Mouse (Mus musculus) erythroblast, embryonic 14.5 days (primary cell): ENCODE measurements at regions not wholly inside any gene's neighbourhood (a gene's known extent, or its start where the extent isn't known, plus 50 kb on each side); places are given as distances from the start of the nearest gene placed in this dataset.

Experiments
- H3K27me3 ChIP-seq: 2 replicates; pipeline ENCODE4 v1.6.1; 2012; ENCODE audit warnings: inconsistent platforms; ENCODE audit not compliant: control insufficient read depth
- H3K36me3 ChIP-seq: 2 replicates; pipeline ENCODE4 v1.6.1; 2012; ENCODE audit warnings: mild to moderate bottlenecking, inconsistent platforms; ENCODE audit not compliant: control insufficient read depth
- H3K4me1 ChIP-seq: 2 replicates; pipeline ENCODE4 v1.6.1; 2012; ENCODE audit warnings: inconsistent platforms; ENCODE audit not compliant: control insufficient read depth
- H3K4me3 ChIP-seq: replicated peaks from 2 replicates; pipeline ENCODE3; 2012; ENCODE audit warnings: moderate library complexity, mild to moderate bottlenecking, inconsistent platforms
- H3K9me3 ChIP-seq: 2 replicates; pipeline ENCODE4 v1.6.1; 2012; ENCODE audit warnings: low read length, inconsistent platforms, mixed read lengths; ENCODE audit not compliant: control insufficient read depth
- GATA1 ChIP-seq: IDR thresholded peaks from 2 replicates; pipeline ENCODE4 v1.6.1; 2012; ENCODE audit warnings: low read length, inconsistent platforms, mixed read lengths
- TAL1 ChIP-seq: IDR thresholded peaks from 3 replicates; pipeline ENCODE4 v1.6.1; 2012; ENCODE audit warnings: low read length, inconsistent platforms, mixed read lengths

GRCm38 (mm10) chr2:167781496-167781895 is 91.9 kb upstream of the Tmem189 start:
- H3K27me3 ChIP-seq = no peaks in the 10 kb centered on the region
- no peaks in the 10 kb centered on the region for H3K36me3 ChIP-seq
- no peak overlapping the region for H3K4me3 ChIP-seq
- no peak for TF ChIP-seq GATA1
- TF ChIP-seq TAL1 = no peak
- no peaks in the 10 kb centered on the region for H3K9me3 ChIP-seq
- H3K4me1 ChIP-seq = peaks cover 24% of the 10 kb centered on the region

- no peaks in the 10 kb centered on the region for H3K36me3 ChIP-seq
- H3K9me3 ChIP-seq = no peaks in the 10 kb centered on the region
- H3K4me3 ChIP-seq = no peak overlapping the region
- H3K27me3 ChIP-seq = no peaks in the 10 kb centered on the region
- TF ChIP-seq GATA1 = no peak
- TF ChIP-seq TAL1 = no peak
- H3K4me1 ChIP-seq = peaks cover 33% of the 10 kb centered on the region
These were observed 89.1 kb upstream of the Tmem189 start for GRCm38 (mm10) chr2:167778691-167779090.

GRCm38 (mm10) chr2:167778271-167778670 is 88.6 kb upstream of the Tmem189 start:
- Histone ChIP-seq H3K9me3 (no peaks in the 10 kb centered on the region), H3K27me3 (no peaks in the 10 kb centered on the region), H3K36me3 (no peaks in the 10 kb centered on the region), H3K4me3 (peak overlapping the region; percentile 61), H3K4me1 (peaks cover 33% of the 10 kb centered on the region)
- TF ChIP-seq TAL1 = no peak

- no peaks in the 10 kb centered on the region for H3K27me3 ChIP-seq
- no peaks in the 10 kb centered on the region for H3K9me3 ChIP-seq
- peak overlapping the region; percentile 61 for H3K4me3 ChIP-seq
- TF ChIP-seq GATA1 (no peak), TAL1 (no peak)
- no peaks in the 10 kb centered on the region for H3K36me3 ChIP-seq
- peaks cover 31% of the 10 kb centered on the region for H3K4me1 ChIP-seq
These were observed 87.9 kb upstream of the Tmem189 start for GRCm38 (mm10) chr2:167777331-167778085.

GRCm38 (mm10) chr2:167776251-167777168 is 86.9 kb upstream of the Tmem189 start:
- Histone ChIP-seq H3K4me3 (no peak overlapping the region), H3K27me3 (no peaks in the 10 kb centered on the region), H3K4me1 (peaks cover 26% of the 10 kb centered on the region)

GRCm38 (mm10) chr2:167775218-167775915 is 85.7 kb upstream of the Tmem189 start:
- H3K4me3 ChIP-seq = no peak overlapping the region
- TF ChIP-seq TAL1 (no peak), GATA1 (no peak)
- no peaks in the 10 kb centered on the region for H3K9me3 ChIP-seq
- peaks cover 26% of the 10 kb centered on the region for H3K4me1 ChIP-seq
- H3K36me3 ChIP-seq = no peaks in the 10 kb centered on the region
- no peaks in the 10 kb centered on the region for H3K27me3 ChIP-seq

More at GRCm38 (mm10) chr2:167776251-167777168, 86.9 kb upstream of the Tmem189 start:
- TF ChIP-seq GATA1 (no peak), TAL1 (no peak)
- no peaks in the 10 kb centered on the region for H3K9me3 ChIP-seq
- no peaks in the 10 kb centered on the region for H3K36me3 ChIP-seq

GRCm38 (mm10) chr2:167774806-167775179 is 85.2 kb upstream of the Tmem189 start:
- H3K4me3 ChIP-seq = no peak overlapping the region
- no peaks in the 10 kb centered on the region for H3K27me3 ChIP-seq
- peaks cover 26% of the 10 kb centered on the region for H3K4me1 ChIP-seq
- H3K9me3 ChIP-seq = no peaks in the 10 kb centered on the region
- H3K36me3 ChIP-seq = no peaks in the 10 kb centered on the region
- TF ChIP-seq GATA1 (no peak), TAL1 (no peak)

GRCm38 (mm10) chr2:167774166-167774805 is 84.7 kb upstream of the Tmem189 start:
- Histone ChIP-seq H3K9me3 (no peaks in the 10 kb centered on the region), H3K27me3 (no peaks in the 10 kb centered on the region), H3K4me3 (no peak overlapping the region), H3K36me3 (no peaks in the 10 kb centered on the region), H3K4me1 (peaks cover 26% of the 10 kb centered on the region)
- no peak for TF ChIP-seq GATA1
- no peak for TF ChIP-seq TAL1

GRCm38 (mm10) chr2:167772834-167773233 is 83.2 kb upstream of the Tmem189 start:
- no peaks in the 10 kb centered on the region for H3K36me3 ChIP-seq
- no peaks in the 10 kb centered on the region for H3K9me3 ChIP-seq
- no peak for TF ChIP-seq GATA1
- no peak for TF ChIP-seq TAL1
- H3K27me3 ChIP-seq = no peaks in the 10 kb centered on the region
- no peak overlapping the region for H3K4me3 ChIP-seq
- H3K4me1 ChIP-seq = peaks cover 17% of the 10 kb centered on the region
